Mouse (Mus musculus): Measurements from ENCODE around the gene Gstt3.

DNA sequence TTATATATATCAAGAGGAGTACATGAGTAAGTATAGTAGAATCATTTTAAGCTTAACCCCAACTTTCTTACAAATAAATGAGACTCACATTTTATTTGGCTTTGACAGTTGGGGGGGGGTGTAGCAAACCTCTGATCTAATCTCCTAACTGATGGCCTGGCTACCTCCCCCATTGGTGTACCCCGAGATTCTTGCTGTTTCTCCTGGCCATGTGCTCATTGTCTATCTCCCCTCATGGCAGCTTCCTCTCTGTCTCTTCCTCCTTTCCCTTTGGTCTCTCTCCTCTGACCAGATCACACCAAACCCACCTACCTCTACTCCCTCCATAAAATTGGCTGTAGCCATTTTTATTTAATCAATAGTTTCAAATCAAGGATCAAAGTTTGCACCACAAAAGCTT lies 42.6 kb upstream of the Gstt3 start:
- TF ChIP-seq CTCF (IDR thresholded peaks at IDR 0.05; ENCODE audit: low read depth, low read length) (no peak), POLR2A (IDR thresholded peaks at IDR 0.05; ENCODE audit: extremely low read depth, insufficient read depth, low read length) (no peak)

Measured in liver, adult 2 months (tissue).